Mouse (Mus musculus) intestine, embryonic 16.5 days (tissue): Measurements from ENCODE around the gene Zfp423. TPM values are rescaled to one million over a fixed set of nuclear protein-coding genes. Genes with fewer than 3 reads are reported as not detected.

Source experiments
- ATAC-seq: fragments of 200-750 bp; cut with Nextera tagmentation; 2 replicates; pipeline ENCODE4 v1.8.0; 2017; ENCODE audit warnings: moderate TSS enrichment, moderate library complexity
- H3K27ac ChIP-seq: fragments of 300-500 bp; sonication (generic); 2 replicates; pipeline ENCODE4 v1.5.1; 2014; ENCODE audit warnings: mild to moderate bottlenecking, low read length
- H3K27me3 ChIP-seq: fragments of 300-500 bp; sonication (generic); replicated peaks from 2 replicates; pipeline ENCODE4 v1.6.1; 2014; ENCODE audit warnings: low read length, control low read depth, mixed read lengths; ENCODE audit not compliant: control insufficient read depth, insufficient read depth
- H3K36me3 ChIP-seq: fragments of 300-500 bp; sonication (generic); 2 replicates; pipeline ENCODE4 v1.6.1; 2014; ENCODE audit warnings: low read length, control low read depth; ENCODE audit not compliant: control insufficient read depth, insufficient read depth
- H3K4me1 ChIP-seq: fragments of 300-500 bp; sonication (generic); 2 replicates; pipeline ENCODE4 v1.6.1; 2014; ENCODE audit warnings: low read length, control low read depth, mixed read lengths; ENCODE audit not compliant: control insufficient read depth, insufficient read depth
- H3K4me2 ChIP-seq: fragments of 300-500 bp; sonication (generic); 2 replicates; pipeline ENCODE4 v1.6.1; 2014; ENCODE audit warnings: low read depth, low read length, control low read depth
- H3K4me3 ChIP-seq: fragments of 300-500 bp; sonication (generic); 2 replicates; pipeline ENCODE4 v1.5.1; 2014; ENCODE audit warnings: mild to moderate bottlenecking, low read length
- H3K9ac ChIP-seq: fragments of 300-500 bp; sonication (generic); 2 replicates; pipeline ENCODE4 v1.6.1; 2014; ENCODE audit warnings: low read depth, low read length
- H3K9me3 ChIP-seq: fragments of 300-500 bp; sonication (generic); 2 replicates; pipeline ENCODE4 v1.6.1; 2016; ENCODE audit warnings: low read length, control low read depth; ENCODE audit not compliant: control insufficient read depth
- WGBS: fragments of 180-500 bp; shearing (Covaris S2); extraction: QIAGEN DNeasy Blood & Tissue Kit; methylation state at CpG from one replicate; pipeline ENCODE4 v1.1.7; 2014; 5-methylcytosine and 5-hydroxymethylcytosine counted together
- polyA plus RNA-seq: library from polyadenylated mRNA; unstranded; fragments of >200 nt; fragmentation: Nextera tagmentation; extraction: Ambion mirVana; gene quantifications from 2 replicates; pipeline ENCODE4 v1.2.1, GENCODE M21; 2015

The Zfp423 gene
- polyA plus RNA-seq, 1 experiment from 2014 or later = 2.4 TPM

DNA sequence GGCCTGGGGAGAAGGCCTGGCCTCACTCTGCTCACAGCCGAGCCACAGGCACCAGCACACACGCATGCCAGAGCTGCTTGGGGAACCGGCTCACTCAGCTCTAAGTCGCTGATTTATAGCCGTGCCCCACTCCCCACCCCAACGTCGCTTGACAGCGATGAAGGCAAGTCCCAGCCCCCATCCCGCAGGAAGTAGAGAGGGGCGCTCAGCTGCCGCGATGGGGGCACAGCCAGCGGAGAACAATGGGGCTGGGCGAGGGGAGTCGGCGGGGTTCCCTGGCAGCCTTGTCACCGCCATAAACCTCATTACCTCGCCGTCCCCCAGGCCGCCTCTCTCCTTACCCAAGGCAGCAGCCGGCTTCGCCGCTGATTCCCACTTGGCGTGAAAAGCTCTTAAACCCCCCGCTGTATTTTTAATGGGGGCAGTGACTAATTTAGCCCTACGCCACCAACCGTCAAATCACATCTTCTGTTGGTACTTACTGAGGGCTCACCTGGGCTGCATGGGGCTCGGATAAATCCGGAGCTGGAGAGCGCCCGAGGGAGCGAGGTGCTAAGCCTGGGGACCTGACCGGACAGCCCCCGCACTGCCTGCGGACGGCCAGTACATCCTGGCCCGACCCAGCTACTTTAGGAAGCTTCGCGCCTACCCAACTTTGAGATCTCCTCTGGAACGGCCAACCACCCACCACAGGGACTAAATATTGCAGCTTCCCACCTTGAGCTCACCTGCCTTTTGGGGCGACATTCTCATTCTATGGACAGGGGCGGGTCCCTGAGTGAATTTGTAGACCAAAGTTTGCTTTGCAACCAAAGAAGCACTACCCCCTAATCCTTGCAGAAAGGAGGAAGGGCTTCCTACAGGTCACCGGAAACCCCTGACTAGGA is 299.1 kb downstream of the Zfp423 start:
- H3K36me3 ChIP-seq = no peaks in the 10 kb centered on the region
- H3K4me1 ChIP-seq = peaks cover 19% of the 10 kb centered on the region
- 0 out of 2 replicates have a peak overlapping the region, but pooled peaks have one; percentile 29 for H3K9ac ChIP-seq
- H3K27me3 ChIP-seq = peaks cover 33% of the 10 kb centered on the region
- no peak for ATAC-seq
- H3K4me2 ChIP-seq = peak overlapping the region; percentile 42
- peak overlapping the region; percentile 24 for H3K4me3 ChIP-seq
- no peak overlapping the region for H3K27ac ChIP-seq
- no peaks in the 10 kb centered on the region for H3K9me3 ChIP-seq
- WGBS = 8% methylated on average over 43 of the region's 43 CpGs

- Histone ChIP-seq H3K27me3 (peaks cover 25% of the 10 kb centered on the region), H3K36me3 (no peaks in the 10 kb centered on the region), H3K4me1 (peaks cover 11% of the 10 kb centered on the region), H3K4me2 (no peak overlapping the region), H3K9ac (no peak overlapping the region), H3K4me3 (no peak overlapping the region), H3K9me3 (no peaks in the 10 kb centered on the region), H3K27ac (no peak overlapping the region)
- WGBS = 76% methylated on average over 4 of the region's 4 CpGs
- no peak for ATAC-seq
These were observed 301.9 kb downstream of the Zfp423 start for GRCm38 (mm10) chr8:87657488-87657887.

GRCm38 (mm10) chr8:87656484-87657230 is 302.7 kb downstream of the Zfp423 start:
- Histone ChIP-seq H3K4me1 (peaks cover 11% of the 10 kb centered on the region), H3K4me2 (peak overlapping the region; percentile 90), H3K27ac (no peak overlapping the region), H3K27me3 (peaks cover 22% of the 10 kb centered on the region), H3K4me3 (peak overlapping the region; percentile 53), H3K9me3 (no peaks in the 10 kb centered on the region), H3K36me3 (no peaks in the 10 kb centered on the region), H3K9ac (peak overlapping the region; percentile 30; the same call in 1 of the 2 replicates)
- peak; percentile 95 for ATAC-seq
- WGBS = 9% methylated on average over 35 of the region's 35 CpGs

DNA sequence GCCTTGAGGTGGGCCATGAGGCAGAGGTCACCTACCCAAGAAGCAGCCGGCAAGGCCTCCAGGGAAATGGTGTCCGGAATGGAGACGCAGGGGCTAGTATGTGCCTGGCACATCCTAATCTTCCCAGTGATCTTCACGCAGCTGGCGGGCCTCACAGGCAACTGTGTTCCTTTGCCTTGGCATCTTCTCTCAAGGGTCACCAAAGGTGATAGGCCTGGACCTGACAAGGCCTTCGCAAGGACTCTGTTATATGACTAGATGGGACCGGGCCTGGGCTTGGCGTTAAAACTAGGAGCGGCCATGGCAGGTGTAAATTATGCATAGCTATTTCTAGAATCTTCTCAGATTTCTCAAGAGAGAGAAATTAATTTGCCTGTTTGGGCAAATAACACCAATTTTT is 303.4 kb downstream of the Zfp423 start:
- Histone ChIP-seq H3K27me3 (peaks cover 16% of the 10 kb centered on the region), H3K36me3 (no peaks in the 10 kb centered on the region), H3K4me1 (peaks cover 8% of the 10 kb centered on the region), H3K9ac (no peak overlapping the region), H3K4me3 (no peak overlapping the region), H3K4me2 (0 out of 2 replicates have a peak overlapping the region, but pooled peaks have one; percentile 90), H3K9me3 (no peaks in the 10 kb centered on the region), H3K27ac (no peak overlapping the region)
- ATAC-seq = no peak
- WGBS = 73% methylated on average over 9 of the region's 9 CpGs

- Histone ChIP-seq H3K4me2 (no peak overlapping the region), H3K36me3 (no peaks in the 10 kb centered on the region), H3K9me3 (no peaks in the 10 kb centered on the region), H3K27ac (no peak overlapping the region), H3K4me3 (no peak overlapping the region), H3K4me1 (0 out of 2 replicates have a peak, but pooled peaks cover 4% of the 10 kb centered on the region), H3K9ac (no peak overlapping the region), H3K27me3 (no peaks in the 10 kb centered on the region)
- WGBS = 82% methylated on average over 9 of the region's 9 CpGs
- ATAC-seq = no peak
These were observed 311.6 kb downstream of the Zfp423 start for GRCm38 (mm10) chr8:87647781-87648180.

DNA sequence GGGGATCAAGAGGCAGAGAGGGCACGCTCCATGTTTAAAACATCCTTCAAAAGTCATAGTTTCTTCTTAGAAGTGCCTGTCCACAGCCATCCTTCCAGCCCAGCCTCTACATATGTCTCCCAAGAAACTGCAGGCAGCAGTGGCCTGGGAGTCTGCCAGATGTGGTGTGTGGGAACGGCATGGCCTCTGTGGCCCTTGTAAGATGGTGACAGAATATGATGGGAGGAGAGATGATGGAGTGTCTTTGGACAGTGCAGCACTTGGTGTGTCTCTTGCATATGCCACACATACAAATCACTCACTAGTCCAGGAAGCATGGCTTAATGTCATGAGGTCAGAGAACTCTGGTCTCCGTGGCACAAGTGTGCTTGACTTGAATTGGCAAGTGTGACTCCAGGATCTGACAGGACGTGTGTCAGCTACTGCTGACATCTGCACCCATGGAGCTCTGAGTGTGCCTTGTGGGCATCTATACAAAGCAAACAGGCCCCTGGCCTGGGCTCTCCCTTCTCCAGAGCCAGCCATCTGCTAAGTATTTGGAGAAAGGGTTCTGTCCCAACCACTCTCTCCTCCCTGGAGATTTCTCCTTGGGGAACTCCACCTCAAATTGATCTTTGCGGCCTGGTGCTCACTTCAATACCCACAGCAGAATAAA is 313.4 kb downstream of the Zfp423 start:
- no peak for ATAC-seq
- Histone ChIP-seq H3K4me2 (no peak overlapping the region), H3K9me3 (no peaks in the 10 kb centered on the region), H3K27ac (no peak overlapping the region), H3K36me3 (no peaks in the 10 kb centered on the region), H3K9ac (no peak overlapping the region), H3K27me3 (no peaks in the 10 kb centered on the region), H3K4me3 (no peak overlapping the region), H3K4me1 (0 out of 2 replicates have a peak, but pooled peaks cover 4% of the 10 kb centered on the region)
- WGBS = 73% methylated on average over 5 of the region's 5 CpGs

DNA sequence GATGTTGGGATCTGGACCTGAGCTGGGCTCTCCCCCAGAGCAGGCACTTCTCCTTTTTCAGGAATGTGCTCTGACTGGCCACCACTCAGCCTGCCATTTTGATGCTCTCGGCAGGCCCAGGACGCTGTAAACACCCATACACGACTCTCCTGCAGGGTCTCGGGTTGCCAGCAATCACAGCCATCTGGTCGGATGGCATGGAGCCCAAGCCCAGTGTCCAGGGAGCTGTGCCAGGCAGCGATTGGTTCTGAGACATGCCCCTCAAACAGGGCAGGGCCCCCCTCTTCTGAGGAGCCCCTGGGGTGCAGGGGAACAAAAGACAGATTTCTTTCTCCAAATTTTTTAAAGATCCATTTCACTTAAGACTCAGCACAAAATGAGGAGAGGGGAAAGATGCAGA is 314.0 kb downstream of the Zfp423 start:
- Histone ChIP-seq H3K27me3 (no peaks in the 10 kb centered on the region), H3K9me3 (no peaks in the 10 kb centered on the region), H3K9ac (no peak overlapping the region), H3K4me1 (0 out of 2 replicates have a peak, but pooled peaks cover 4% of the 10 kb centered on the region), H3K4me3 (no peak overlapping the region), H3K4me2 (no peak overlapping the region), H3K36me3 (no peaks in the 10 kb centered on the region), H3K27ac (no peak overlapping the region)
- WGBS = 30% methylated on average over 6 of the region's 6 CpGs
- ATAC-seq = no peak

DNA sequence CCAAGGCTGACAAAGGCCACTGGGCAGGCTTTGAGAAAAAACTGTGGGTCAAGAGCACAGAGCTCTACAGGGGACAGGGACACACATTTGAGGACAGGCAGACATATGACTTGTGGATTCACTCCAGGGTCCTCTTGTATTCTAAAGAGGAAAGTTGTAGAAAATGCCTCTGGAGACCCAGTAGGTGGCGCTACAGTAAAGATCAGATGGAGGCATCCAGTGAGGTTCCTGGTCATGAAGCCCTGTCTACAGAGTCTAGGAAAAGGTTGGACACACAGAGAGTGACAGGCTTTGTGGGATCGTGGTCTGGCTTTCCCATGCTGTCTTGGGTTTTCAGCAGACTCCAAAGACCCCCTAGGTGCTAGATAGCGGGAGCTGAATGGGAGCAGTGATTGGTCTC is 318.5 kb downstream of the Zfp423 start:
- ATAC-seq = no peak
- 40% methylated on average over 3 of the region's 3 CpGs for WGBS

DNA sequence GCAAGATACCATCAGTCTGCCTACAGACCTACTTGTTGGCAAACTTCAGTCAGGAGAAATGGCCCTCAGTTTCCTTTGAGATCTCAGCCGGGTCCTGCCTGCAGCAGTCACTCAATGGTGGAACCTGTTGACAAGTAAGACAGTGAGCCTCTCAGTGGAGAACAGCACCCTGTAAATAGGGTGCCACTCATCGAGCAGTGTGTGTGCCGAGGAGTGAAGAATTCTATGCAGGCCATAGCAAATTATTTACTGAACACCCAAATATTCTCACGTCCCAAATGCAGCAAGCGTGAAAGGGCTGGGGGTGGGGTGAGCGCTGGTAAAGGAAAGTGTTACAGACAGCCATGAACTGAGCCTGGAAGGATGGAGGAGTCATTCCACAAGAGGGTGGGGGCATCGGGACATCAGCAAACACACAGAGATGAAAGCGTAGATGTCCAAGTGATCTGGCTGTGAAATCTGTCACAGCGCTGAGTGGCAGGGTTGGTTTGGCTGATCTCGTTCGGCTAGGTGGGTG is 323.1 kb downstream of the Zfp423 start:
- Histone ChIP-seq H3K9me3 (no peaks in the 10 kb centered on the region), H3K4me2 (no peak overlapping the region), H3K4me1 (no peaks in the 10 kb centered on the region), H3K4me3 (no peak overlapping the region), H3K36me3 (no peaks in the 10 kb centered on the region), H3K27ac (no peak overlapping the region), H3K27me3 (no peaks in the 10 kb centered on the region), H3K9ac (no peak overlapping the region)
- ATAC-seq = no peak
- WGBS = 65% methylated on average over 11 of the region's 11 CpGs

More for the DNA sequence above, 318.5 kb downstream of the Zfp423 start:
- Histone ChIP-seq H3K9ac (no peak overlapping the region), H3K36me3 (no peaks in the 10 kb centered on the region), H3K27me3 (no peaks in the 10 kb centered on the region), H3K4me1 (0 out of 2 replicates have a peak, but pooled peaks cover 4% of the 10 kb centered on the region), H3K9me3 (no peaks in the 10 kb centered on the region), H3K4me3 (no peak overlapping the region), H3K4me2 (no peak overlapping the region), H3K27ac (no peak overlapping the region)
